Mouse (Mus musculus): Measurements from ENCODE around the gene Gpx2.

Gene Gpx2

GRCm38 (mm10) chr12:76750866-76751459, 44.4 kb downstream of the Gpx2 start:
- no peak for DNase-seq
